Mouse (Mus musculus): ENCODE results near the gene Notch2.

- TF ChIP-seq TAL1 (IDR thresholded peaks at IDR 0.05; ENCODE audit: low read length) (no peak), GATA1 (IDR thresholded peaks at IDR 0.05; ENCODE audit: low read length) (no peak)
These were observed 59.2 kb downstream of the Notch2 start for GRCm38 (mm10) chr3:98072570-98072969.

Measured in erythroblast, embryonic 14.5 days (primary cell).